Mouse (Mus musculus): ENCODE results near the gene Iqschfp. TPM values are rescaled to one million over a fixed set of nuclear protein-coding genes. Genes with fewer than 3 reads are reported as not detected.

The Iqschfp gene
- polyA plus RNA-seq, 1 experiment from 2014 or later: 0.45 TPM

DNA sequence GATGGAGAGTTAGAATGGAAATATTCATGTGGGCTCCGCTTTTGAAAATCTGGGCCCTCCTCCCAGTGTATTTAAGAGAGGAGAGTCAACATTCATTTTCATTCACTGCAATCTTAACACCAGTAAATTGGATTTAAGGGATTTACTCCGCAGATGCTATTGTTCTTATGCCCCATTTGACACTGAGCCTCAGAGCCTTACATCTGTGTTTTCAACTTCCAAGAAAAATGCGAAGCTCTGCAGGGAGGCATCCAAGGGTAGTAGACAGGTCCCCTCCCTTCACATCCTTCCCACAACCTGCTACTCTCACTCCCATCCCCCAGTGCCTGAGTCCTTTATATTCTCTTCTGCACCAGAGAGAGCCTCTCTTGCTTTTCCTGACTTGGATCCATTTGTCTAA lies 68.1 kb downstream of the Iqschfp start:
- no peak overlapping the region for H3K4me2 ChIP-seq (replicated peaks)
- 24% methylated on average over 3 of the region's 3 CpGs for WGBS
- no peak overlapping the region for H3K4me3 ChIP-seq
- no peak overlapping the region for H3K9ac ChIP-seq
- H3K36me3 ChIP-seq: no peaks in the 10 kb centered on the region
- peak; percentile 72; the same call in 1 of the 2 replicates for ATAC-seq (ENCODE audit: low FRiP score)
- no peaks in the 10 kb centered on the region for H3K9me3 ChIP-seq (replicated peaks)
- H3K4me1 ChIP-seq: peaks cover 8% of the 10 kb centered on the region; the same call in 1 of the 2 replicates
- no peaks in the 10 kb centered on the region for H3K27me3 ChIP-seq
- peak overlapping the region; percentile 45 for H3K27ac ChIP-seq

- Histone ChIP-seq H3K9me3 (replicated peaks) (no peaks in the 10 kb centered on the region), H3K4me1 (peaks cover 8% of the 10 kb centered on the region; the same call in 1 of the 2 replicates), H3K27me3 (no peaks in the 10 kb centered on the region), H3K4me2 (replicated peaks) (no peak overlapping the region), H3K36me3 (no peaks in the 10 kb centered on the region), H3K4me3 (no peak overlapping the region), H3K9ac (no peak overlapping the region), H3K27ac (peak overlapping the region; percentile 61)
- no peak for ATAC-seq (ENCODE audit: low FRiP score)
Observed at GRCm38 (mm10) chr3:67960727-67961126, 68.7 kb downstream of the Iqschfp start.

DNA sequence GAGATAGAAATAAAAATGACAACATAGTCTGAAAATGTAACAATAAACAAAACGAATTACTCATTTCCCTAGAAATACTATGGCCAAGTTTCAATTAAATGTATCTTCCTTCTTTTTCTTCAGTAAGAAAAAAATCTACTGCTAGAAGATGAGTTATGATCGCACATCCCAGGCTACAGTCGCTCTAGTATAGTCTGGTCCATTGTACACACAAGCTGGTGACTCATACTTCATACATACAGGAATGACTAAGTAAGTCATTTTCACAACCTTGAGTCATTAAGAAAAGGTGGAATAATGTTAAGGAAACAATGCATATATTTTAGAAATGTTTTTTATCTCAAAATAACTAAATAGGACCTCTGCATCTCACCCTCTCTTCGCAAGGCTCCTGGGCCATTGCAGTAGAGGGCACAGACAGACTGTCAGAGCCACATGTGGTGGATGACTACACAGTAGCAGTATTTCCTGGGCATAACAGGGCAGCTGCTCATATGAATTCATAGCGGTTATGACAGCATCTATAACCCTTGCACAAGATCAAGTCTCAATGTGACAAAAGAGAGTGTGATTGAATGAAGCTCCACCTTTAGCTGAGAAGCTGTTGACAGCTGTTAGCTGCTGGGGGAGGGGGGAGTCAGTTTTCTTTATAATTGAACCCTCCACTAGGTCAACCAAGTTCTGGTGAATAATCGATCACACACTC lies 70.1 kb downstream of the Iqschfp start:
- Histone ChIP-seq H3K36me3 (no peaks in the 10 kb centered on the region), H3K4me2 (replicated peaks) (no peak overlapping the region), H3K27ac (no peak overlapping the region), H3K9ac (no peak overlapping the region), H3K4me1 (peaks cover 8% of the 10 kb centered on the region; the same call in 1 of the 2 replicates), H3K4me3 (no peak overlapping the region), H3K27me3 (no peaks in the 10 kb centered on the region), H3K9me3 (replicated peaks) (no peaks in the 10 kb centered on the region)
- 88% methylated on average over 6 of the region's 6 CpGs for WGBS
- no peak for ATAC-seq (ENCODE audit: low FRiP score)

GRCm38 (mm10) chr3:67974340-67974998 lies 82.4 kb downstream of the Iqschfp start:
- Histone ChIP-seq H3K9ac (no peak overlapping the region), H3K36me3 (no peaks in the 10 kb centered on the region), H3K4me2 (replicated peaks) (no peak overlapping the region), H3K27ac (no peak overlapping the region), H3K27me3 (no peaks in the 10 kb centered on the region), H3K9me3 (replicated peaks) (no peaks in the 10 kb centered on the region), H3K4me3 (no peak overlapping the region), H3K4me1 (no peaks in the 10 kb centered on the region)
- no peak for ATAC-seq (ENCODE audit: low FRiP score)
- 86% methylated on average over 2 of the region's 2 CpGs for WGBS

- H3K27me3 ChIP-seq: no peaks in the 10 kb centered on the region
- H3K4me1 ChIP-seq: peaks cover 3% of the 10 kb centered on the region; the same call in 1 of the 2 replicates
- WGBS: 86% methylated on average over 1 of the region's 1 CpGs
- no peak for ATAC-seq (ENCODE audit: low FRiP score)
- no peak overlapping the region for H3K27ac ChIP-seq
- no peaks in the 10 kb centered on the region for H3K9me3 ChIP-seq (replicated peaks)
- no peak overlapping the region for H3K9ac ChIP-seq
- no peak overlapping the region for H3K4me3 ChIP-seq
- no peaks in the 10 kb centered on the region for H3K36me3 ChIP-seq
- no peak overlapping the region for H3K4me2 ChIP-seq (replicated peaks)
Observed at GRCm38 (mm10) chr3:67980006-67980405, 88.0 kb downstream of the Iqschfp start.

- Histone ChIP-seq H3K4me1 (peaks cover 3% of the 10 kb centered on the region; the same call in 1 of the 2 replicates), H3K4me3 (no peak overlapping the region), H3K27me3 (no peaks in the 10 kb centered on the region), H3K4me2 (replicated peaks) (no peak overlapping the region), H3K36me3 (no peaks in the 10 kb centered on the region), H3K27ac (0 out of 2 replicates have a peak overlapping the region, but pooled peaks have one; percentile 23), H3K9ac (no peak overlapping the region), H3K9me3 (replicated peaks) (no peaks in the 10 kb centered on the region)
- WGBS: 62% methylated on average over 12 of the region's 12 CpGs
- ATAC-seq (ENCODE audit: low FRiP score): no peak
Observed at GRCm38 (mm10) chr3:67983329-67983728, 91.3 kb downstream of the Iqschfp start.

GRCm38 (mm10) chr3:68002415-68002814 lies 110.4 kb downstream of the Iqschfp start:
- Histone ChIP-seq H3K4me2 (replicated peaks) (no peak overlapping the region), H3K36me3 (no peaks in the 10 kb centered on the region), H3K27me3 (no peaks in the 10 kb centered on the region), H3K4me3 (no peak overlapping the region), H3K4me1 (no peaks in the 10 kb centered on the region), H3K9me3 (replicated peaks) (no peaks in the 10 kb centered on the region), H3K9ac (no peak overlapping the region), H3K27ac (no peak overlapping the region)
- no peak for ATAC-seq (ENCODE audit: low FRiP score)
- WGBS: 73% methylated on average over 4 of the region's 4 CpGs

GRCm38 (mm10) chr3:68012342-68012741 lies 120.3 kb downstream of the Iqschfp start:
- H3K4me2 ChIP-seq (replicated peaks): no peak overlapping the region
- H3K27me3 ChIP-seq: no peaks in the 10 kb centered on the region
- H3K4me3 ChIP-seq: no peak overlapping the region
- no peaks in the 10 kb centered on the region for H3K9me3 ChIP-seq (replicated peaks)
- no peak overlapping the region for H3K9ac ChIP-seq
- no peak for ATAC-seq (ENCODE audit: low FRiP score)
- no peaks in the 10 kb centered on the region for H3K4me1 ChIP-seq
- no peaks in the 10 kb centered on the region for H3K36me3 ChIP-seq
- no peak overlapping the region for H3K27ac ChIP-seq

DNA sequence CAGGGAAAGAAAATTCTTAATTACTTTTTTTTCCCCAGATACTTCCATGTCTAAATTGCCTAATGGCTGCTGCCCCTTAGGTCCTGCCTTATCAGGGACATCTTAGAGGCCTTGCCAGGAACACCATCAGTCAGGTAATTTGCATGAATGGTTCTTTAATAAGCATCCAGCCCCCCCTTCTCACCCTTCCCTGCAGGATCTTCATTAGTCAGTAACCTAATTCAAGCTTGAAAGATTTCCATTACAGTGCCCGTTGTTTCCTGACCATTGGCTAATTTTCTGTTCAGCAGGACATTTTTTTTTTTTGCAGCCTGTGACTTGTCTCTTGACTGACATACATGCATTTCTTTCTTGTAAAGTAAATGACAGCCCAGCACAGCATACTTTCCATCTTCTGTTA lies 123.8 kb downstream of the Iqschfp start:
- Histone ChIP-seq H3K4me1 (no peaks in the 10 kb centered on the region), H3K27me3 (no peaks in the 10 kb centered on the region), H3K4me2 (replicated peaks) (no peak overlapping the region), H3K27ac (no peak overlapping the region), H3K4me3 (no peak overlapping the region), H3K36me3 (no peaks in the 10 kb centered on the region), H3K9ac (no peak overlapping the region), H3K9me3 (replicated peaks) (no peaks in the 10 kb centered on the region)
- 0 out of 2 replicates have a peak, but pooled peaks have one; percentile 32 for ATAC-seq (ENCODE audit: low FRiP score)
- WGBS: 34% methylated on average over 1 of the region's 1 CpGs

DNA sequence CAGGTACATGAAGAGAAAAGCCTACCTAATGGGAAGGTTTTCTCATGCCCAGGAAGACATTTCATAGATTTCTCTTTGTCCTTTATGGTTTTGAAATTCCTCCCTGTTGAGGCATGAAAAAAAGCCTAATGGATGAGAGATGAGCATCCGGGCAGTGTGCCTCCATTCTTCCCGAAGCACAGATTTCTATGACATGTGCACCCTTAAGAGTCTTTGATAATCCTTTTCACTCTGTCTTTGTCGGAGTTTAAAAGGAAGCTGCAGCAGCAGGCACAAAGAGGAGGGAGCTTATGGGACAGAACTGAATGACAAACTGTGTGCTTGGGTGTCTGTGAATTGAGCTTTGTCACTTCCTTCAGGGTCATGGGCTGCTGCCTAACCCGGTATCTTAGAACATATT lies 127.4 kb downstream of the Iqschfp start:
- Histone ChIP-seq H3K9ac (no peak overlapping the region), H3K9me3 (replicated peaks) (no peaks in the 10 kb centered on the region), H3K4me3 (no peak overlapping the region), H3K4me1 (no peaks in the 10 kb centered on the region), H3K27me3 (no peaks in the 10 kb centered on the region), H3K27ac (no peak overlapping the region), H3K36me3 (no peaks in the 10 kb centered on the region), H3K4me2 (replicated peaks) (no peak overlapping the region)
- ATAC-seq (ENCODE audit: low FRiP score): no peak
- WGBS: 39% methylated on average over 4 of the region's 4 CpGs

DNA sequence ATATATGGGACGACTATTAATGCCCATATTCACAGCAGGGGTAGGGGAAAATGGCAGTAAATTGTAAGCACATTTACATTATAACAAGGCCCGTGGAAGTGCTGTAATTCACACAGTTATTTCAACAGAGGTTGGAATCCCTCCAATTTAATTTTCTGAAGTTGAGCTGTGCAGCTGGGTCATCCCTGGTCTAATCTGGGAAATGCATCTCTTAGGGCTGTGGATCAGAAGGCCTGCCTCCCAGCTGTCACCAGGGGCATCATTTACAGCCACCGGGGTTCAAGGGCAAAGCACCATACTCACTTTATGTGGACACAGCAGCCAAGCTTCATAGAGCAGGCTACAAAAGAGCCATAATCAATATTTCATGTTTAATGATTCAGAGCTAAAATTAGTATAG lies 144.1 kb downstream of the Iqschfp start:
- WGBS: 47% methylated on average over 3 of the region's 3 CpGs
- Histone ChIP-seq H3K9me3 (replicated peaks) (no peaks in the 10 kb centered on the region), H3K27ac (peak overlapping the region; percentile 4; the same call in 1 of the 2 replicates), H3K9ac (no peak overlapping the region), H3K4me3 (no peak overlapping the region), H3K4me2 (replicated peaks) (no peak overlapping the region), H3K4me1 (peaks cover 3% of the 10 kb centered on the region; the same call in 1 of the 2 replicates), H3K27me3 (no peaks in the 10 kb centered on the region), H3K36me3 (no peaks in the 10 kb centered on the region)
- ATAC-seq (ENCODE audit: low FRiP score): peak; percentile 71

DNA sequence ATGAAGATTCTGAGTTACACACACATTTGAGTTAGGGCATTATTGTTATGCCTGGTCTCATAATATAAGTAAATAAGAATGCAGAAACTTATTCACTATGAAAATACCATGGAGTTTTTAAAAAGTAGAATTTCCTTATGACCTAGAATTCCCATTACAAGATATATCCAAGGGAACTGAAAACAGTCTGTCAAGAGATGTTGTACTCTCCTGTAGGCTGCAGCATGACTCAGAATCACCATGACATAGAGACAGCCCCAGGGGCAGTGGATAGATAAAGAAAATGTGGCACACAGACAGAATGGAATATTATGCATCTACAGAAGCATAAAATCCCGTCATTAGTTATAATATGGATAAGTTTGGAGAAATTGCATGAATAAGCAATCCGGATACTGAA lies 150.9 kb downstream of the Iqschfp start:
- WGBS: 86% methylated on average over 2 of the region's 2 CpGs
- ATAC-seq (ENCODE audit: low FRiP score): no peak
- no peaks in the 10 kb centered on the region for H3K9me3 ChIP-seq (replicated peaks)
- no peaks in the 10 kb centered on the region for H3K36me3 ChIP-seq
- H3K4me1 ChIP-seq: 0 out of 2 replicates have a peak, but pooled peaks cover 3% of the 10 kb centered on the region
- no peak overlapping the region for H3K27ac ChIP-seq
- H3K9ac ChIP-seq: no peak overlapping the region
- H3K4me3 ChIP-seq: no peak overlapping the region
- H3K4me2 ChIP-seq (replicated peaks): no peak overlapping the region
- no peaks in the 10 kb centered on the region for H3K27me3 ChIP-seq

Measured in hindbrain, embryonic 12.5 days (tissue).